Mouse (Mus musculus) hindbrain, embryonic 11.5 days (tissue): ENCODE measurements around the gene Igf2. TPM values are rescaled to one million over a fixed set of nuclear protein-coding genes. Genes with fewer than 3 reads are reported as not detected.

ENCODE experiments used
- ATAC-seq: fragments of 200-750 bp; cut with Nextera tagmentation; 2 replicates; pipeline ENCODE4 v1.8.0; 2017; ENCODE audit warnings: mild to moderate bottlenecking, moderate TSS enrichment, moderate library complexity; ENCODE audit not compliant: low FRiP score
- DNase-seq: peaks from one replicate; pipeline ENCODE4 v3.0.0-alpha.2; 2015; ENCODE audit warnings: low spot score
- H3K27ac ChIP-seq: fragments of 300-500 bp; sonication (generic); 2 replicates; pipeline ENCODE4 v1.5.1; 2014; ENCODE audit warnings: mild to moderate bottlenecking, low read depth, low read length
- H3K27me3 ChIP-seq: fragments of 300-500 bp; sonication (generic); 2 replicates; pipeline ENCODE4 v1.6.1; 2014; ENCODE audit warnings: mild to moderate bottlenecking, low read length, moderate library complexity, mixed read lengths; ENCODE audit not compliant: control insufficient read depth, insufficient read depth
- H3K36me3 ChIP-seq: fragments of 300-500 bp; sonication (generic); 2 replicates; pipeline ENCODE4 v1.6.1; 2014; ENCODE audit warnings: mild to moderate bottlenecking, low read length, moderate library complexity, mixed read lengths; ENCODE audit not compliant: control insufficient read depth, insufficient read depth
- H3K4me1 ChIP-seq: fragments of 300-500 bp; sonication (generic); replicated peaks from 2 replicates; pipeline ENCODE4 v1.6.1; 2014; ENCODE audit warnings: low read length, mixed read lengths; ENCODE audit not compliant: control insufficient read depth, insufficient read depth
- H3K4me2 ChIP-seq: fragments of 300-500 bp; sonication (generic); replicated peaks from 2 replicates; pipeline ENCODE4 v1.6.1; 2014; ENCODE audit warnings: mild to moderate bottlenecking, low read depth, low read length
- H3K4me3 ChIP-seq: fragments of 300-500 bp; sonication (generic); 2 replicates; pipeline ENCODE4 v1.5.1; 2014; ENCODE audit warnings: low read depth, low read length
- H3K9ac ChIP-seq: fragments of 300-500 bp; sonication (generic); 2 replicates; pipeline ENCODE4 v1.6.1; 2014; ENCODE audit warnings: low read depth, low read length
- H3K9me3 ChIP-seq: fragments of 300-500 bp; sonication (generic); 2 replicates; pipeline ENCODE4 v1.6.1; 2016; ENCODE audit warnings: low read length; ENCODE audit not compliant: control insufficient read depth
- WGBS: fragments of 180-500 bp; shearing (Covaris S2); extraction: QIAGEN DNeasy Blood & Tissue Kit; methylation state at CpG from one replicate; pipeline ENCODE4 v1.1.7; 2014; 5-methylcytosine and 5-hydroxymethylcytosine counted together
- polyA plus RNA-seq: library from polyadenylated mRNA; unstranded; fragments of >200 nt; fragmentation: Nextera tagmentation; extraction: Ambion mirVana; gene quantifications from 2 replicates; pipeline ENCODE4 v1.2.1, GENCODE M21; 2014

The Igf2 gene
- polyA plus RNA-seq, 1 experiment from 2014 or later, result 268 TPM

GRCm38 (mm10) chr7:142656055-142656454 lies 10.6 kb downstream of the Igf2 start:
- no peak overlapping the region for H3K27ac ChIP-seq
- ATAC-seq (no peak), DNase-seq (peak; percentile 33)
- no peak overlapping the region for H3K4me3 ChIP-seq
- H3K36me3 ChIP-seq, result no peaks in the 10 kb centered on the region
- H3K27me3 ChIP-seq, result peaks cover 82% of the 10 kb centered on the region
- no peak overlapping the region; the same call in 1 of the 2 replicates for H3K4me2 ChIP-seq
- H3K4me1 ChIP-seq, result peaks cover 26% of the 10 kb centered on the region
- H3K9ac ChIP-seq, result no peak overlapping the region
- H3K9me3 ChIP-seq, result no peaks in the 10 kb centered on the region
- WGBS, result 29% methylated on average over 4 of the region's 4 CpGs

- Histone ChIP-seq H3K4me1 (peaks cover 26% of the 10 kb centered on the region), H3K4me2 (no peak overlapping the region; the same call in 1 of the 2 replicates), H3K9me3 (no peaks in the 10 kb centered on the region), H3K9ac (no peak overlapping the region), H3K36me3 (no peaks in the 10 kb centered on the region), H3K4me3 (peak overlapping the region; percentile 9; the same call in 1 of the 2 replicates), H3K27me3 (peaks cover 77% of the 10 kb centered on the region), H3K27ac (no peak overlapping the region)
- no peak for DNase-seq
- 7% methylated on average over 11 of the region's 11 CpGs for whole genome bisulfite sequencing
- no peak for ATAC-seq
Observed at GRCm38 (mm10) chr7:142655633-142656032, 11.0 kb downstream of the Igf2 start.

- 7% methylated on average over 18 of the region's 18 CpGs for WGBS
- Histone ChIP-seq H3K4me2 (no peak overlapping the region), H3K9ac (no peak overlapping the region), H3K27ac (no peak overlapping the region), H3K4me1 (peaks cover 11% of the 10 kb centered on the region), H3K4me3 (no peak overlapping the region), H3K27me3 (peaks cover 58% of the 10 kb centered on the region), H3K9me3 (no peaks in the 10 kb centered on the region), H3K36me3 (no peaks in the 10 kb centered on the region)
- no peak for ATAC-seq
- DNase-seq, result peak; percentile 28
Observed at GRCm38 (mm10) chr7:142653726-142654125, 12.9 kb downstream of the Igf2 start.

- Histone ChIP-seq H3K36me3 (no peaks in the 10 kb centered on the region), H3K27me3 (no peaks in the 10 kb centered on the region), H3K27ac (no peak overlapping the region), H3K9ac (no peak overlapping the region), H3K4me1 (no peaks in the 10 kb centered on the region), H3K9me3 (no peaks in the 10 kb centered on the region), H3K4me2 (no peak overlapping the region), H3K4me3 (no peak overlapping the region)
- WGBS, result 33% methylated on average over 6 of the region's 6 CpGs
- DNase-seq (no peak), ATAC-seq (no peak)
Observed at GRCm38 (mm10) chr7:142646676-142647075, 19.9 kb downstream of the Igf2 start.

GRCm38 (mm10) chr7:142645045-142645444 lies 21.6 kb downstream of the Igf2 start:
- no peaks in the 10 kb centered on the region for H3K9me3 ChIP-seq
- no peaks in the 10 kb centered on the region for H3K4me1 ChIP-seq
- WGBS, result 47% methylated on average over 5 of the region's 5 CpGs
- DNase-seq (no peak), ATAC-seq (no peak)
- H3K36me3 ChIP-seq, result no peaks in the 10 kb centered on the region
- no peak overlapping the region for H3K27ac ChIP-seq
- H3K4me3 ChIP-seq, result no peak overlapping the region
- H3K9ac ChIP-seq, result no peak overlapping the region
- H3K4me2 ChIP-seq, result no peak overlapping the region
- no peaks in the 10 kb centered on the region for H3K27me3 ChIP-seq

GRCm38 (mm10) chr7:142636178-142636577 lies 30.4 kb downstream of the Igf2 start:
- Histone ChIP-seq H3K27ac (no peak overlapping the region), H3K9me3 (no peaks in the 10 kb centered on the region), H3K4me1 (no peaks in the 10 kb centered on the region), H3K9ac (no peak overlapping the region), H3K27me3 (no peaks in the 10 kb centered on the region), H3K4me3 (no peak overlapping the region), H3K4me2 (no peak overlapping the region), H3K36me3 (no peaks in the 10 kb centered on the region)
- DNase-seq (no peak), ATAC-seq (no peak)

- Histone ChIP-seq H3K36me3 (no peaks in the 10 kb centered on the region), H3K27ac (no peak overlapping the region), H3K27me3 (no peaks in the 10 kb centered on the region), H3K9me3 (no peaks in the 10 kb centered on the region), H3K4me1 (no peaks in the 10 kb centered on the region), H3K4me2 (no peak overlapping the region), H3K9ac (no peak overlapping the region), H3K4me3 (no peak overlapping the region)
- 89% methylated on average over 10 of the region's 10 CpGs for WGBS
- DNase-seq, result no peak
- no peak for ATAC-seq
Observed at GRCm38 (mm10) chr7:142630691-142631090, 35.9 kb downstream of the Igf2 start.

- no peak overlapping the region for H3K27ac ChIP-seq
- no peak overlapping the region for H3K4me2 ChIP-seq
- no peak overlapping the region for H3K4me3 ChIP-seq
- no peaks in the 10 kb centered on the region for H3K36me3 ChIP-seq
- H3K27me3 ChIP-seq, result no peaks in the 10 kb centered on the region
- H3K4me1 ChIP-seq, result no peaks in the 10 kb centered on the region
- DNase-seq (no peak), ATAC-seq (no peak)
- 86% methylated on average over 6 of the region's 6 CpGs for WGBS
- no peaks in the 10 kb centered on the region for H3K9me3 ChIP-seq
- H3K9ac ChIP-seq, result no peak overlapping the region
Observed at GRCm38 (mm10) chr7:142629806-142630205, 36.8 kb downstream of the Igf2 start.

GRCm38 (mm10) chr7:142622180-142622579 lies 44.4 kb downstream of the Igf2 start:
- no peak overlapping the region for H3K9ac ChIP-seq
- DNase-seq, result no peak
- no peak overlapping the region for H3K4me3 ChIP-seq
- ATAC-seq, result no peak
- no peaks in the 10 kb centered on the region for H3K36me3 ChIP-seq
- no peak overlapping the region for H3K27ac ChIP-seq
- H3K4me2 ChIP-seq, result no peak overlapping the region
- 78% methylated on average over 4 of the region's 4 CpGs for WGBS
- no peaks in the 10 kb centered on the region for H3K27me3 ChIP-seq
- H3K4me1 ChIP-seq, result no peaks in the 10 kb centered on the region
- H3K9me3 ChIP-seq, result no peaks in the 10 kb centered on the region
